Mouse (Mus musculus) frontal cortex, postnatal 36 days (tissue): ENCODE results near the gene Mum1.
"Not testable (repeated sequence)": the region's sequence is repeated elsewhere in the genome, so short reads cannot be mapped to it uniquely, and the experiment has no call there.

Experiments
- DNase-seq, 2 experiments: peaks; one replicate each; pipeline ENCODE4 v3.0.0; 2022; ENCODE audit warnings: low spot score in 2 of 2

The Mum1 gene

GRCm38 (mm10) chr10:80208248-80208647, 18.0 kb upstream of the Mum1 start:
- no peak for DNase-seq

- peak; percentile 39 to 50 for DNase-seq
These were observed 17.3 kb upstream of the Mum1 start for GRCm38 (mm10) chr10:80208841-80209371.

- not testable (repeated sequence) for DNase-seq
These were observed 14.6 kb upstream of the Mum1 start for GRCm38 (mm10) chr10:80211547-80212103.

- DNase-seq: no peak
These were observed 11.0 kb upstream of the Mum1 start for GRCm38 (mm10) chr10:80215048-80215772.

GRCm38 (mm10) chr10:80220676-80221075, 5.6 kb upstream of the Mum1 start:
- DNase-seq: no peak

- not testable (repeated sequence) for DNase-seq
These were observed 3.1 kb upstream of the Mum1 start for GRCm38 (mm10) chr10:80223137-80223536.

GRCm38 (mm10) chr10:80226071-80226415, 191 bp upstream of the Mum1 start:
- DNase-seq: no peak

GRCm38 (mm10) chr10:80227166-80227539, 919 bp downstream of the Mum1 start:
- no peak for DNase-seq

GRCm38 (mm10) chr10:80227877-80228775, 1.9 kb downstream of the Mum1 start:
- no peak for DNase-seq

- no peak for DNase-seq
These were observed 10.1 kb downstream of the Mum1 start for GRCm38 (mm10) chr10:80236145-80236825.

GRCm38 (mm10) chr10:80237020-80237419, 10.8 kb downstream of the Mum1 start:
- no peak for DNase-seq

- DNase-seq: no peak
These were observed 12.1 kb downstream of the Mum1 start for GRCm38 (mm10) chr10:80238306-80238705.

GRCm38 (mm10) chr10:80239791-80240190, 13.6 kb downstream of the Mum1 start:
- no peak for DNase-seq

GRCm38 (mm10) chr10:80242088-80242487, 15.9 kb downstream of the Mum1 start:
- no peak for DNase-seq

- DNase-seq: no peak
These were observed 16.4 kb downstream of the Mum1 start for GRCm38 (mm10) chr10:80242607-80243006.

GRCm38 (mm10) chr10:80244791-80245399, 18.7 kb downstream of the Mum1 start:
- no peak for DNase-seq

- DNase-seq: peak; percentile 62 to 84
These were observed 19.4 kb downstream of the Mum1 start for GRCm38 (mm10) chr10:80245600-80245999.

- peak in 1 of 2 experiments; percentile 39 for DNase-seq
These were observed 21.6 kb downstream of the Mum1 start for GRCm38 (mm10) chr10:80247849-80248248.

GRCm38 (mm10) chr10:80248437-80248836, 22.2 kb downstream of the Mum1 start:
- DNase-seq: not testable (repeated sequence)

- DNase-seq: peak; percentile 97 to 99
These were observed 22.9 kb downstream of the Mum1 start, which contains the start of gene Ndufs7 for GRCm38 (mm10) chr10:80248971-80249640. Gene Ndufs7 (plus strand): TSS chr10:80249121.

GRCm38 (mm10) chr10:80250059-80250458, 23.8 kb downstream of the Mum1 start:
- DNase-seq: no peak
